Mouse (Mus musculus) ovary, postnatal 10 days (tissue): ENCODE measurements around the gene Zdhhc20.
A peak's percentile ranks its signal among the peaks of the same experiment; 100 is the strongest.
"Not testable (repeated sequence)": the region's sequence is repeated elsewhere in the genome, so short reads cannot be mapped to it uniquely, and the experiment has no call there.

Experiments used
- DNase-seq: peaks from one replicate; pipeline ENCODE4 v3.0.0; 2022; ENCODE audit warnings: low spot score

Gene Zdhhc20

GRCm38 (mm10) chr14:57890011-57890842, at the start of gene Zdhhc20:
Gene Zdhhc20, minus strand, starts transcription at chr14:57890276.
- peak; percentile 82 for DNase-seq

GRCm38 (mm10) chr14:57937297-57937696, 47.2 kb upstream of the Zdhhc20 start:
- no peak for DNase-seq

- no peak for DNase-seq
These were observed 44.6 kb upstream of the Zdhhc20 start for GRCm38 (mm10) chr14:57934666-57935065.

- DNase-seq, result no peak
These were observed 43.5 kb upstream of the Zdhhc20 start for GRCm38 (mm10) chr14:57933608-57934007.

- no peak for DNase-seq
These were observed 42.9 kb upstream of the Zdhhc20 start for GRCm38 (mm10) chr14:57932881-57933443.

- DNase-seq, result no peak
These were observed 31.5 kb upstream of the Zdhhc20 start for GRCm38 (mm10) chr14:57921428-57922131.

GRCm38 (mm10) chr14:57920568-57921310, 30.7 kb upstream of the Zdhhc20 start:
- no peak for DNase-seq

GRCm38 (mm10) chr14:57919148-57919875, 29.2 kb upstream of the Zdhhc20 start:
- no peak for DNase-seq

- no peak for DNase-seq
These were observed 25.3 kb upstream of the Zdhhc20 start for GRCm38 (mm10) chr14:57915341-57915740.

GRCm38 (mm10) chr14:57912211-57913007, 22.3 kb upstream of the Zdhhc20 start:
- not testable (repeated sequence) for DNase-seq

GRCm38 (mm10) chr14:57911787-57912186, 21.7 kb upstream of the Zdhhc20 start:
- not testable (repeated sequence) for DNase-seq

- DNase-seq, result no peak
These were observed 21.2 kb upstream of the Zdhhc20 start for GRCm38 (mm10) chr14:57911316-57911715.

- DNase-seq, result peak; percentile 31
These were observed 20.5 kb upstream of the Zdhhc20 start for GRCm38 (mm10) chr14:57910501-57911068.

GRCm38 (mm10) chr14:57909297-57909696, 19.2 kb upstream of the Zdhhc20 start:
- DNase-seq, result no peak

- no peak for DNase-seq
These were observed 18.4 kb upstream of the Zdhhc20 start for GRCm38 (mm10) chr14:57908431-57908830.

GRCm38 (mm10) chr14:57901998-57902397, 11.9 kb upstream of the Zdhhc20 start:
- DNase-seq, result no peak

GRCm38 (mm10) chr14:57896882-57897281, 6.8 kb upstream of the Zdhhc20 start:
- DNase-seq, result no peak

- not testable (repeated sequence) for DNase-seq
These were observed 6.2 kb upstream of the Zdhhc20 start for GRCm38 (mm10) chr14:57896088-57896871.

- no peak for DNase-seq
These were observed 4.3 kb upstream of the Zdhhc20 start for GRCm38 (mm10) chr14:57894346-57894745.
